Mouse (Mus musculus): Measurements from ENCODE around the gene Rpl3.

Rpl3 gene

GRCm38 (mm10) chr15:80069171-80069570, 22.5 kb downstream of the Rpl3 start:
- in situ Hi-C loops (cut with MseI, MboI) = loop anchor here (5.0 kb wide), 2 partner anchors 57 to 122 kb away; partner anchors contain the start of gene Pdgfb (in 1 of the 2)

- in situ Hi-C loops (cut with MseI, MboI) = loop anchor here (5.0 kb wide), 2 partner anchors 54 to 119 kb away; partner anchors contain the start of gene Pdgfb (in 1 of the 2)
Observed at GRCm38 (mm10) chr15:80066538-80066937, 25.1 kb downstream of the Rpl3 start.

- in situ Hi-C loops (cut with MseI, MboI) = loop anchor here (5.0 kb wide), 2 partner anchors 53 to 118 kb away; partner anchors contain the start of gene Pdgfb (in 1 of the 2)
Observed at GRCm38 (mm10) chr15:80065414-80065813, 26.3 kb downstream of the Rpl3 start.

- in situ Hi-C loops (cut with MseI, MboI) = loop anchor here (5.0 kb wide), 3 partner anchors 43 to 118 kb away; partner anchors contain the start of gene Pdgfb (in 1 of the 2)
Observed at GRCm38 (mm10) chr15:80064965-80065364, 26.7 kb downstream of the Rpl3 start.

GRCm38 (mm10) chr15:80062821-80063220, 28.8 kb downstream of the Rpl3 start:
- in situ Hi-C loops (cut with MseI, MboI) = loop anchor here in 1 of 2 experiments (5.0 kb wide), 1 partner anchor 41 kb away; no protein-coding TSS in a partner anchor

- in situ Hi-C loops (cut with MseI, MboI) = loop anchor here in 1 of 2 experiments (5.0 kb wide), 1 partner anchor 40 kb away; no protein-coding TSS in a partner anchor
Observed at GRCm38 (mm10) chr15:80062339-80062738, 29.3 kb downstream of the Rpl3 start.

- in situ Hi-C loops (cut with MseI, MboI) = loop anchor here in 1 of 2 experiments (5.0 kb wide), 1 partner anchor 39 kb away; no protein-coding TSS in a partner anchor
Observed at GRCm38 (mm10) chr15:80061071-80061550, 30.6 kb downstream of the Rpl3 start.

GRCm38 (mm10) chr15:80060356-80061070, 31.2 kb downstream of the Rpl3 start:
- in situ Hi-C loops (cut with MseI, MboI) = loop anchor here in 1 of 2 experiments (5.0 kb wide), 1 partner anchor 38 kb away; no protein-coding TSS in a partner anchor

- in situ Hi-C loops (cut with MseI, MboI) = loop anchor here in 1 of 2 experiments (5.0 kb wide), 1 partner anchor 37 kb away; no protein-coding TSS in a partner anchor
Observed at GRCm38 (mm10) chr15:80059606-80060005, 32.1 kb downstream of the Rpl3 start.

- in situ Hi-C loops (cut with MseI, MboI) = no loop called here
Observed at GRCm38 (mm10) chr15:80058151-80058550, 33.5 kb downstream of the Rpl3 start.

- in situ Hi-C loops (cut with MseI, MboI) = no loop called here
Observed at GRCm38 (mm10) chr15:80054034-80054710, 37.5 kb downstream of the Rpl3 start.

- in situ Hi-C loops (cut with MseI, MboI) = no loop called here
Observed at GRCm38 (mm10) chr15:80053381-80054033, 38.2 kb downstream of the Rpl3 start.

GRCm38 (mm10) chr15:80051782-80052181, 39.9 kb downstream of the Rpl3 start:
- in situ Hi-C loops (cut with MseI, MboI) = no loop called here

GRCm38 (mm10) chr15:80051092-80051761, 40.4 kb downstream of the Rpl3 start:
- in situ Hi-C loops (cut with MseI, MboI) = no loop called here

GRCm38 (mm10) chr15:80050093-80050492, 41.6 kb downstream of the Rpl3 start:
- in situ Hi-C loops (cut with MseI, MboI) = no loop called here

- in situ Hi-C loops (cut with MseI, MboI) = no loop called here
Observed at GRCm38 (mm10) chr15:80047973-80048372, 43.7 kb downstream of the Rpl3 start.

GRCm38 (mm10) chr15:80047242-80047641, 44.4 kb downstream of the Rpl3 start:
- in situ Hi-C loops (cut with MseI, MboI) = no loop called here

GRCm38 (mm10) chr15:80045749-80046148, 45.9 kb downstream of the Rpl3 start:
- in situ Hi-C loops (cut with MseI, MboI) = no loop called here

GRCm38 (mm10) chr15:80044249-80044648, 47.4 kb downstream of the Rpl3 start:
- in situ Hi-C loops (cut with MseI, MboI) = no loop called here

GRCm38 (mm10) chr15:80042152-80042551, 49.5 kb downstream of the Rpl3 start:
- in situ Hi-C loops (cut with MseI, MboI) = no loop called here

GRCm38 (mm10) chr15:80038110-80038391, 53.6 kb downstream of the Rpl3 start:
- in situ Hi-C loops (cut with MseI, MboI) = no loop called here
